8 mouse cellular contexts compared by ENCODE assay signal in genomic region chr10:95254453-95255001, GRCm38 (mm10).
A peak's percentile ranks its signal among the peaks of the same experiment; 100 is the strongest.
DNase-seq lines count a peak whose midpoint lies in the region; ATAC-seq and TF ChIP-seq lines count a peak whose summit lies in the region.

No protein-coding gene starts in this region.

- peak; percentile 65 for DNase-seq in adrenal gland, adult 2 months
- DNase-seq in adrenal gland, postnatal 4 days (ENCODE audit: low spot score in 2 of 2) = no peak
- peak; percentile 41 to 60 for DNase-seq in heart, postnatal 14 days

- H3K27ac ChIP-seq in embryonic facial prominence, embryonic 12.5 days = peak overlapping the region; percentile 64; the same call in 1 of the 2 replicates
- peak overlapping the region; percentile 81 for H3K27ac ChIP-seq in limb, embryonic 13.5 days
- H3K27ac ChIP-seq in stomach, embryonic 15.5 days = no peak overlapping the region

- ATAC-seq in embryonic facial prominence, embryonic 12.5 days (ENCODE audit: insufficient number of reproducible peaks, insufficient read depth, low FRiP score, low TSS enrichment) = no peak
- ATAC-seq in limb, embryonic 13.5 days (ENCODE audit: low FRiP score, low read depth) = 0 out of 2 replicates have a peak, but pooled peaks have one; percentile 8
- ATAC-seq in stomach, embryonic 15.5 days (ENCODE audit: insufficient read depth, low FRiP score, low read depth) = peak; percentile 43; the same call in 1 of the 2 replicates
- ATAC-seq in erythroid progenitor cell, adult 5-6 weeks (replicated peaks; ENCODE audit: low FRiP score, poor library complexity, severe bottlenecking) = no peak

- H3K4me1 ChIP-seq in E14TG2a.4 (replicated peaks; ENCODE audit: low read depth, low read length) = peaks cover 97% of the 10 kb centered on the region
- H3K4me1 ChIP-seq in embryonic facial prominence, embryonic 12.5 days = peaks cover 30% of the 10 kb centered on the region
- H3K4me1 ChIP-seq in limb, embryonic 13.5 days = peaks cover 35% of the 10 kb centered on the region
- peaks cover 6% of the 10 kb centered on the region; the same call in 1 of the 2 replicates for H3K4me1 ChIP-seq in stomach, embryonic 15.5 days

- H3K9me3 ChIP-seq in E14TG2a.4 (ENCODE audit: low read length) = no peaks in the 10 kb centered on the region
- no peaks in the 10 kb centered on the region for H3K9me3 ChIP-seq in embryonic facial prominence, embryonic 12.5 days
- no peaks in the 10 kb centered on the region for H3K9me3 ChIP-seq in limb, embryonic 13.5 days
- no peaks in the 10 kb centered on the region for H3K9me3 ChIP-seq in stomach, embryonic 15.5 days

- no peaks in the 10 kb centered on the region for H3K27me3 ChIP-seq in E14TG2a.4 (ENCODE audit: insufficient read depth, low read length)
- no peaks in the 10 kb centered on the region for H3K27me3 ChIP-seq in embryonic facial prominence, embryonic 12.5 days
- H3K27me3 ChIP-seq in limb, embryonic 13.5 days = no peaks in the 10 kb centered on the region
- H3K27me3 ChIP-seq in stomach, embryonic 15.5 days (replicated peaks) = no peaks in the 10 kb centered on the region

- WGBS in embryonic facial prominence, embryonic 12.5 days = 32% methylated on average over 13 of the region's 13 CpGs
- 35% methylated on average over 13 of the region's 13 CpGs for WGBS in limb, embryonic 13.5 days
- 31% methylated on average over 13 of the region's 13 CpGs for WGBS in stomach, embryonic 15.5 days

- TF ChIP-seq CTCF in E14TG2a.4 (conservative IDR thresholded peaks at IDR 0.05; ENCODE audit: low read length) = no peak

- H3K4me3 ChIP-seq in E14TG2a.4 (replicated peaks; ENCODE audit: low read length) = peak overlapping the region; percentile 57
- H3K4me3 ChIP-seq in embryonic facial prominence, embryonic 12.5 days = no peak overlapping the region
- no peak overlapping the region for H3K4me3 ChIP-seq in limb, embryonic 13.5 days
- no peak overlapping the region for H3K4me3 ChIP-seq in stomach, embryonic 15.5 days (replicated peaks)

- H3K4me2 ChIP-seq in embryonic facial prominence, embryonic 12.5 days (replicated peaks) = peak overlapping the region; percentile 36
- peak overlapping the region; percentile 51 for H3K4me2 ChIP-seq in limb, embryonic 13.5 days (replicated peaks)
- peak overlapping the region; percentile 30 for H3K4me2 ChIP-seq in stomach, embryonic 15.5 days

- intact Hi-C loops in heart, postnatal 14 days (cut with DNase I) = no loop called here

- H3K9ac ChIP-seq in embryonic facial prominence, embryonic 12.5 days = no peak overlapping the region
- H3K9ac ChIP-seq in limb, embryonic 13.5 days = no peak overlapping the region; the same call in 1 of the 2 replicates
- H3K9ac ChIP-seq in stomach, embryonic 15.5 days = no peak overlapping the region

- H3K36me3 ChIP-seq in E14TG2a.4 (ENCODE audit: insufficient read depth, low read length) = peaks cover 4% of the 10 kb centered on the region; the same call in 1 of the 2 replicates
- no peaks in the 10 kb centered on the region for H3K36me3 ChIP-seq in embryonic facial prominence, embryonic 12.5 days
- no peaks in the 10 kb centered on the region for H3K36me3 ChIP-seq in limb, embryonic 13.5 days
- H3K36me3 ChIP-seq in stomach, embryonic 15.5 days = no peaks in the 10 kb centered on the region

Comparison
In these comparisons a context has a peak if more than half of its experiments do, and no peak if none do; other contexts are left out.
1. DNase-seq: peak in adrenal gland, adult 2 months (single experiment) and heart, postnatal 14 days (2 of 2); none in adrenal gland, postnatal 4 days (0 of 2).
2. ATAC-seq: peak in limb, embryonic 13.5 days (single experiment) and stomach, embryonic 15.5 days (single experiment); none in embryonic facial prominence, embryonic 12.5 days (single experiment) and erythroid progenitor cell, adult 5-6 weeks (single experiment).
3. Peak in every context shown above with its lines, with median percentiles within 50 percentile points of each other: H3K4me2 ChIP-seq.